Mouse (Mus musculus) kidney, embryonic 16.5 days (tissue): ENCODE measurements at regions not wholly inside any gene's neighbourhood (a gene's known extent, or its start where the extent isn't known, plus 50 kb on each side); places are given as distances from the start of the nearest gene placed in this dataset.

Experiments
- ATAC-seq: fragments of 200-750 bp; cut with Nextera tagmentation; 2 replicates; pipeline ENCODE4 v1.8.0; 2017; ENCODE audit warnings: moderate TSS enrichment; ENCODE audit not compliant: low FRiP score, low TSS enrichment
- H3K27ac ChIP-seq: fragments of 300-500 bp; sonication (generic); 2 replicates; pipeline ENCODE4 v1.5.1; 2014; ENCODE audit warnings: low read length
- H3K27me3 ChIP-seq: fragments of 300-500 bp; sonication (generic); 2 replicates; pipeline ENCODE4 v1.6.1; 2014; ENCODE audit warnings: low read length, control low read depth, mixed read lengths; ENCODE audit not compliant: insufficient read depth
- H3K36me3 ChIP-seq: fragments of 300-500 bp; sonication (generic); 2 replicates; pipeline ENCODE4 v1.6.1; 2014; ENCODE audit warnings: low read length, control low read depth, mixed read lengths; ENCODE audit not compliant: insufficient read depth
- H3K4me1 ChIP-seq: fragments of 300-500 bp; sonication (generic); 2 replicates; pipeline ENCODE4 v1.6.1; 2014; ENCODE audit warnings: low read length, control low read depth, mixed read lengths; ENCODE audit not compliant: insufficient read depth
- H3K4me2 ChIP-seq: fragments of 300-500 bp; sonication (generic); replicated peaks from 2 replicates; pipeline ENCODE4 v1.6.1; 2014; ENCODE audit warnings: low read depth, low read length
- H3K4me3 ChIP-seq: fragments of 300-500 bp; sonication (generic); 2 replicates; pipeline ENCODE4 v1.5.1; 2014; ENCODE audit warnings: mild to moderate bottlenecking, low read length
- H3K9ac ChIP-seq: fragments of 300-500 bp; sonication (generic); replicated peaks from 2 replicates; pipeline ENCODE4 v1.6.1; 2014; ENCODE audit warnings: low read length
- H3K9me3 ChIP-seq: fragments of 300-500 bp; sonication (generic); 2 replicates; pipeline ENCODE4 v1.6.1; 2016; ENCODE audit warnings: low read length, control low read depth
- whole genome bisulfite sequencing: fragments of 180-500 bp; shearing (Covaris S2); extraction: QIAGEN DNeasy Blood & Tissue Kit; methylation state at CpG from one replicate; pipeline ENCODE4 v1.1.7; 2014; 5-methylcytosine and 5-hydroxymethylcytosine counted together

DNA sequence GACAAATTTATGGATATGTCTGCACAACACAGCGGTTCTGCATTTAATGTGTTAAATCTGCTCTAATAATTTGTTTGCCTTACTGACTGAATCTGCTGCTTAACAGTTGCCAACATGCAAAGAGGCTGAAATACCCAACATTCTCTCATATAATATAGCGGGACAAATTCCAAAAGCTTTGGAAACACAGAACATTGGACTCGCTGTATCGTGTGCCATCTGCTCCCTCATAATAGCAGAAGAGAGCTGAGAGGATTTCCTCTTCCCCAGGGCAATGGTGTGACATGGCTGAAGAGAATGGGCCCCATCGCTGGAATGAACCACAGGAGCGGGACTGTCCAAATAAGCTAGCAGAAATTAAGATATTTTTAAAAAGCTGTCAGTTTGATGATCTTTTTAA, 475.9 kb downstream of the Trim52 start:
- no peaks in the 10 kb centered on the region for H3K36me3 ChIP-seq
- no peak overlapping the region for H3K27ac ChIP-seq
- no peaks in the 10 kb centered on the region for H3K4me1 ChIP-seq
- no peak overlapping the region for H3K4me2 ChIP-seq
- WGBS: 83% methylated on average over 6 of the region's 6 CpGs
- no peak for ATAC-seq
- no peaks in the 10 kb centered on the region for H3K27me3 ChIP-seq
- H3K4me3 ChIP-seq: no peak overlapping the region
- H3K9me3 ChIP-seq: no peaks in the 10 kb centered on the region
- no peak overlapping the region for H3K9ac ChIP-seq

DNA sequence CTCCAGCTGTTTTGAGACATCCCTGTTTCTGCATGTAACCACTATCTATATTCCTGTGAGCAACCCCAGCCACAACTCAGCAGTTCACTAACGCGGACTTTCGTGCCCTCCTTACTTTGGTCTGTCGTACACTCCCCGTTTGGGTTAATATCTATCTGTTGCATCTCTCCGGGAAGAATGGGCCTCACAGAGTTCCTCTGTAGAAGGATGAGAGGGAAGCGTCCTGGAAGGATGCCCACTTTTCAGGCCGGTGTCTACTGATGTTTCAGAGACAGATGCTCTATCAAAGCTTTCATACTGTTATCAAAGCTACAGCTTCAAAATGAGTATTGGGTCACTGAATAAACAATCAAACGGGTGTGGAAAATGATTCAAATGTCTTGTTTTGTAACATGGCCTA, 487.4 kb downstream of the Trim52 start:
- Histone ChIP-seq H3K9ac (no peak overlapping the region), H3K4me3 (no peak overlapping the region), H3K27me3 (no peaks in the 10 kb centered on the region), H3K4me2 (no peak overlapping the region), H3K9me3 (no peaks in the 10 kb centered on the region), H3K4me1 (no peaks in the 10 kb centered on the region), H3K36me3 (no peaks in the 10 kb centered on the region), H3K27ac (no peak overlapping the region)
- WGBS: 78% methylated on average over 9 of the region's 9 CpGs
- no peak for ATAC-seq

DNA sequence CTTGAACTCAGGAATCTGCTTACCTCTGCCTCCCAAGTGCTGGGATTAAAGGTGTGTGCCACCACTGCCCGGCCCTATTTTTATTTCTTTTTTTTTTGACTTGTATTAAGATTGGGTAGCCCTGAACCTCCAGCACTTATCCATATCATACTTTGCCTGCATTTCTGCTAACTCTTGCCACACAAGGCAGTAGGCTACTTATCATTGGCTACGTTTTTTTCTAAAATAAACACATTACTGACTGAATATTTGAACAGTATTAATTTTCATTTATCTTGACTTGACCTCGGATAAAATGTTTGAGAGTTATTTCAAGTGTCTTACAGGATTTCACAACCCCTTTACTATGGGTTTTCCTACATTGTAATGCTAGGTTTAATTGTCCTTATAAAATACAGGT, 488.0 kb downstream of the Trim52 start:
- Histone ChIP-seq H3K4me2 (no peak overlapping the region), H3K27me3 (no peaks in the 10 kb centered on the region), H3K4me1 (no peaks in the 10 kb centered on the region), H3K9me3 (no peaks in the 10 kb centered on the region), H3K9ac (no peak overlapping the region), H3K4me3 (no peak overlapping the region), H3K27ac (no peak overlapping the region), H3K36me3 (no peaks in the 10 kb centered on the region)
- 61% methylated on average over 3 of the region's 3 CpGs for WGBS
- ATAC-seq: no peak

DNA sequence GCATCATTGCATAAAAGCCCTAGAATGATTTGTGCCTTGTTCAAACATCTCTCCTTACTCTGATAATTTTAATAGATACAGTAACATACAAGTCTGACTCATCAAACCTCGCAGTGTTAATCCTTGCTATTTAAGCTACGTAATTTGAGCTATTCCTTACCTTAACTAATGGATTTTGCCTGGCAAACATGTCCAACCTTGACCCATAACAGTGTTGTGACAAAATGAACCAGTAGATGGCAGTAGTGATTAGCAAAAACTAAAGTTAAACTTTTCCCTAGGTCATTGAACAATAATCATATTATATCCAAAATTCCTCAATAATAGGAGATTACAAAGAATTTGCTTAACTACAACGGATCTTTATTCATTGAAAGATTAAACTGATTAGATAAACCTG, 501.0 kb downstream of the Trim52 start:
- H3K36me3 ChIP-seq: no peaks in the 10 kb centered on the region

DNA sequence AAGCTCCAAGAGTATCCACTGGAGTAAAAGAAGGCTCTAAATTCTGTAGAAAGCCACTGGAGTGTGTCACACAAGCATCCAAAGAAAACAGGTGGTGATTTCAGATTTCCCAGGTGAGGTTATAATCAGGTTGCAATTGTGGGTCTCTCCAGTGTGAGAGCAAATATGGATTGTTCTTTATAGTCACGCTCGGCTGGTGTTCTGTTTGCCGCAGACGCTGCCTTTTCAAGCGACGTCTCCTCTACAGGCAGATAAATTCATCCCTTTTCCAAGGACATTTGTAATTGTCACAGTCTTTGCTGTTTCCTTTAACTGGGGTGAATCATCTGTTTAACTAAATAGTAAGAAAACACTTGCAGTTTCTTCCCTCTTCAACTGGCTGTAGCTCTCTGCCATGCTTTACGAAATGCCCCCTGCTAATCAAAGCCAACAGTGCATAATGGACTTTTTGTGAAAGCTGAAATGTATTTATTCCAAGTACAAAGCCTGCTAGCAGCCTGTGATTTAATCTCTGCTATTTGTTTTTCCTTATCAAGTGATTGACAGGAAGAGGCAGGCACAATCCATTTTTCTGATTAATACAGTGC, 502.4 kb downstream of the Trim52 start:
- ATAC-seq: no peak
- H3K4me3 ChIP-seq: no peak overlapping the region
- no peak overlapping the region for H3K9ac ChIP-seq
- no peaks in the 10 kb centered on the region for H3K4me1 ChIP-seq
- H3K27ac ChIP-seq: no peak overlapping the region
- H3K9me3 ChIP-seq: no peaks in the 10 kb centered on the region
- H3K4me2 ChIP-seq: no peak overlapping the region
- 63% methylated on average over 7 of the region's 7 CpGs for WGBS
- no peaks in the 10 kb centered on the region for H3K36me3 ChIP-seq
- no peaks in the 10 kb centered on the region for H3K27me3 ChIP-seq

More for the DNA sequence above, 501.0 kb downstream of the Trim52 start:
- Histone ChIP-seq H3K4me1 (no peaks in the 10 kb centered on the region), H3K9me3 (no peaks in the 10 kb centered on the region), H3K27ac (no peak overlapping the region), H3K9ac (no peak overlapping the region), H3K4me2 (no peak overlapping the region), H3K4me3 (no peak overlapping the region), H3K27me3 (no peaks in the 10 kb centered on the region)
- 17% methylated on average over 3 of the region's 3 CpGs for WGBS
- no peak for ATAC-seq
